Mouse (Mus musculus) naive thymus-derived CD4-positive, alpha-beta T cell, adult 2 months (primary cell): ENCODE measurements around the gene Gm732.

Experiments used
- DNase-seq: peaks from one replicate; pipeline ENCODE4 v3.0.0-alpha.2; 2011; ENCODE audit warnings: low read depth

Gm732 gene

DNA sequence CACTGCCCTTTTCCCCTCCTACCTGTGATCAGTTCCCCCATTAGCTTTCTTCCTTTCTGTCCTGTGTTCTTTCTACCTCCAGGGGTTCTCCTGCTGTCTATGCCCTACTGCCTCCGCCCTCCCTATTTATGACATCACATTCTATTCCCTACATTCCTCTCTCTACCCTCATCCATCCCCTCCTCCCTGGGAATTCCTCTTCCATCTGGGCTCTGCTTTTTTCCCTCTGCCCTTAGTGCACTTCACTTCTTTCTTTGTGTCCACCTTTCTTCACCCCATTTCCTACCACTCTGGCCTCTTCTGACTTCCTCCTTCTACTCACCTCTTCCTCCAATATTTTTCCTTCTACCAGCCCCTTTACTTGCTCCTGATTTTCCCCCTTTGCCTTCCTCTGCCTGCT lies at the start of gene Gm732:
Gene Gm732, minus strand, starts transcription at position 101 of the 400 bp plus-strand sequence.
- no peak for DNase-seq
